Mouse (Mus musculus) G1E-ER4 (cell line): ENCODE measurements around the gene Pltp. TPM values are rescaled to one million over a fixed set of nuclear protein-coding genes. Genes with fewer than 3 reads are reported as not detected.

ENCODE experiments used
- GATA1 ChIP-seq: IDR thresholded peaks from one replicate; pipeline ENCODE4 v1.8.0; 2012; ENCODE audit warnings: low read length, inconsistent platforms
- polyA plus RNA-seq: library from polyadenylated mRNA; stranded (reverse); fragments of >175 nt; gene quantifications from 2 replicates; pipeline ENCODE4 v1.2.3, GENCODE M21; 2012

Gene Pltp
- polyA plus RNA-seq, 1 experiment, result not detected

DNA sequence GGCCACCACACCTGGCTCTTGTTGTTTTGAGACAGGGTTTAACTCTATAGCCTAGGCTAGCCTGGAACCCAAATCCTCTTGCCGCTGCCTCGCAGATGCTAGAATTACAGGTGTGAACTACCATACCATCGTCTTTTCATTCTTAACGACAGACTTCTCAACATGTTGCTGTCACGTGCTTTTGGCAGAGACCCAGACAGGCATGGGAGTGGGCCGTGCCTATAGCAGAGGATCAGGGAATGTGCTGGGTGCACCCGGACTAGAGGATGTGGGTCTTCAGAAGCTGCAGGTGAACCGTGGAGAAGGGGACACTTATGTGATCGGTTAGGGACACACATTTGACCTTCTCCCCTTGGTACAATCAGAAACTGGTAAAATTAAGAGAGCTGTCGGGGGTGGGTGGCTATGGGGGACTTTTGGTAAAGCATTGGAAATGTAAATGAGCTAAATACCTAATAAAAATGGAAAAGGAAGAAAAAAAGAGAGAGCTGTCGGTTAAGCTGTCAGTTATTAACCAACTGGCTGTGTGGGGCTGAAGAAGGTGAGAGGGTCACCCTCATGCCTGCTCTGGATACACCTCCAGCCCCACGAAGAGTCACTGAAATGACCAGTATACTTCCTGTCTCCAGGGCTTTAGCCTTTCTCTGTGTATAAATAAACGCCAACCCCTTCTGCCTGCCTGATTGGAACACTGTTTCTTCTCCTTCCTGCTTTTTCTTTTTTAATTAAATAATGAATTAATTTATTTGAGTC, 57.1 kb downstream of the Pltp start:
- no peak for TF ChIP-seq GATA1

GRCm38 (mm10) chr2:164795868-164796267, 61.6 kb downstream of the Pltp start:
- TF ChIP-seq GATA1, result no peak

DNA sequence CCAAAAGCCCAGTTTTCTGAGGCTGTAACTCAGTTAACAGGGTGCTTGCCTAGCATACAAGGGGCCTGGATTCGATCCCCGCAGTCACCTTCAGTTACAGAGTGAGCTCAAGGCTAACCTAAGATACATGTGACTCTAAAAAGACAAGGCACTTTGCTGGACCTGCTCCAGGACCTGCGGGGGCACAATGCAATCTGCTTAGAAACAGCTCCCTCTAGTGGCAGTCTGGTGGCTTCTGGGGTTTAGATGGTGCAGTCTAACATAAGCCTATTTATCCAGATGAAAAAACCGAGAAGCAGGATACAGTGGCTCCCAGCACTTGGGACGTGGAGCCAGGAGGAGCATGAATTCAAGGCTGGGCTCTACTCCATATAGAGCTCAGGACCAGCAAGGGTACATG, 63.2 kb downstream of the Pltp start:
- no peak for TF ChIP-seq GATA1

- TF ChIP-seq GATA1, result no peak
Observed at GRCm38 (mm10) chr2:164793772-164794171, 63.7 kb downstream of the Pltp start.

GRCm38 (mm10) chr2:164793236-164793635, 64.3 kb downstream of the Pltp start:
- TF ChIP-seq GATA1, result no peak

- TF ChIP-seq GATA1, result no peak
Observed at GRCm38 (mm10) chr2:164792400-164793190, 64.9 kb downstream of the Pltp start.

DNA sequence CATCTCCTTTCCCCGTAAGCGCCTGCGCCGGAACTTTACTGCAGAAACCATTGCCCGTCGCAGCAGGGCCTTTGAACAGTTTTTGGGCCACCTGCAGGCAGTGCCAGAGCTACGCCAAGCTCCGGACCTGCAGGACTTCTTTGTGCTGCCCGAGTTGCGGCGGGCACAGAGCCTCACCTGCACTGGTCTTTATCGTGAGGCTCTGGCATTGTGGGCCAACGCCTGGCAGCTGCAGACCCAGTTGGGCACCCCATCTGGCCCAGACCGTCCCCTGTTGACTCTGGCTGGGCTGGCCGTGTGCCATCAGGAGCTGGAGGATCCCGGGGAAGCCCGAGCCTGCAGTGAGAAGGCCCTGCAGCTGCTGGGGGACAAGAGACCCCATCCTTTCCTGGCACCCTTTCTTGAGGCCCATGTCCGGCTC, 65.7 kb downstream of the Pltp start:
- no peak for TF ChIP-seq GATA1

DNA sequence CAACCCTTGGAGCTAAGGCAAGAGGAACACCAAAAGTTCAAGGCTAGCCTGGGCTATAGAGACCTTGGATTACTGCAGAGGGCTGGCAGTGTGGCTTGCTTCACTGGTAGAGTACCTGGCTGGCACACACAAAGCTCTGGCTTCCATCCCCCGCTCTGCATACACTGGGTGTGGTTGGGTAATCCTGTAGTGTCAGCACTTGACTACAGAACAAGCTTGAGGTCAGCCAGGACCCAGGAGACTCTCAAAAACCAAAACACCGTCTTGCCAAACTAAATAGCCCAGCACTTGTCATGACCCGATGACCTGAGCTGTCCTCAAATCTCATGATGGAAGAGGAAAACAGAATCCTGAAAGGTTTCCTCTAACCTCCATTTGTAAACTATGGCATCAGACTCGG, 67.1 kb downstream of the Pltp start:
- no peak for TF ChIP-seq GATA1

Other genes starting within 250 kb of the Pltp start
- not detected in 2 replicates for gene Wfdc6b, start 244.2 kb downstream of the Pltp start, polyA plus RNA-seq
- not detected in 2 replicates for gene Wfdc8, start 244.1 kb downstream of the Pltp start, polyA plus RNA-seq
- not detected in 2 replicates for gene Wfdc16, start 218.9 kb downstream of the Pltp start, polyA plus RNA-seq
- gene Wfdc10, start 201.7 kb downstream of the Pltp start, polyA plus RNA-seq, result not detected in 2 replicates
- gene Wfdc9, start 201.1 kb downstream of the Pltp start, polyA plus RNA-seq, result not detected in 2 replicates
- gene Wfdc11, start 183.6 kb downstream of the Pltp start, polyA plus RNA-seq, result not detected in 2 replicates
- not detected in 2 replicates for gene Wfdc13, start 172.6 kb downstream of the Pltp start, polyA plus RNA-seq
- not detected in 2 replicates for gene Spint4, start 159.2 kb downstream of the Pltp start, polyA plus RNA-seq
- not detected in 2 replicates for gene Spint5, start 142.4 kb downstream of the Pltp start, polyA plus RNA-seq
- gene Wfdc3, start 111.8 kb downstream of the Pltp start, polyA plus RNA-seq, result 0.03 and 0.04 TPM in 2 replicates
- gene Dnttip1, start 111.7 kb downstream of the Pltp start, polyA plus RNA-seq, result 131 and 212 TPM in 2 replicates
- gene Ube2c, start 87.8 kb downstream of the Pltp start, polyA plus RNA-seq, result 170 and 261 TPM in 2 replicates
- gene Tnnc2, start 77.7 kb downstream of the Pltp start, polyA plus RNA-seq, result not detected in 2 replicates
- gene Snx21, start 71.9 kb downstream of the Pltp start, polyA plus RNA-seq, result 3.9 and 5.2 TPM in 2 replicates
- 34.2 and 58.7 TPM in 2 replicates for gene Acot8, start 52.8 kb downstream of the Pltp start, polyA plus RNA-seq
- 1.6 TPM in 2 replicates for gene Zswim3, start 52.6 kb downstream of the Pltp start, polyA plus RNA-seq
- gene Zswim1, start 35.0 kb downstream of the Pltp start, polyA plus RNA-seq, result 29.9 and 31.4 TPM in 2 replicates
- not detected in 2 replicates for gene Spata25, start 29.2 kb downstream of the Pltp start, polyA plus RNA-seq
- 12.4 and 46.9 TPM in 2 replicates for gene Ctsa, start 24.8 kb downstream of the Pltp start, polyA plus RNA-seq
- 0.08 TPM in 1 of 2 replicates, not detected in the other for gene Neurl2, start 24.3 kb downstream of the Pltp start, polyA plus RNA-seq
- gene Pcif1, start 21.6 kb upstream of the Pltp start, polyA plus RNA-seq, result 110 and 119 TPM in 2 replicates
- gene Zfp335, start 54.0 kb upstream of the Pltp start, polyA plus RNA-seq, result 58.2 and 59.2 TPM in 2 replicates
- gene Mmp9, start 83.1 kb upstream of the Pltp start, polyA plus RNA-seq, result 0.03 and 0.05 TPM in 2 replicates
- gene Slc12a5, start 103.1 kb upstream of the Pltp start, polyA plus RNA-seq, result 0.31 and 0.41 TPM in 2 replicates
- gene Ncoa5, start 177.2 kb upstream of the Pltp start, polyA plus RNA-seq, result 50.0 and 58.3 TPM in 2 replicates
- gene Cd40, start 197.9 kb upstream of the Pltp start, polyA plus RNA-seq, result not detected in 2 replicates
- gene 1700025C18Rik, start 233.0 kb upstream of the Pltp start, polyA plus RNA-seq, result not detected in 2 replicates